Mouse (Mus musculus): ENCODE measurements around the gene Malsu1. TPM values are rescaled to one million over a fixed set of nuclear protein-coding genes. Genes with fewer than 3 reads are reported as not detected.

Malsu1 gene
- polyA plus RNA-seq, 1 experiment from 2014 or later = 64.8 TPM

- Histone ChIP-seq H3K27me3 (ENCODE audit: control insufficient read depth, insufficient read depth, low read length) (no peaks in the 10 kb centered on the region; the same call in 1 of the 2 replicates), H3K9ac (ENCODE audit: low read length) (no peak overlapping the region), H3K9me3 (replicated peaks; ENCODE audit: control insufficient read depth, low read length) (no peaks in the 10 kb centered on the region), H3K4me3 (ENCODE audit: low read length) (no peak overlapping the region), H3K4me2 (ENCODE audit: low read depth, low read length) (peak overlapping the region; percentile 57; the same call in 1 of the 2 replicates), H3K36me3 (ENCODE audit: control insufficient read depth, insufficient read depth) (no peaks in the 10 kb centered on the region), H3K27ac (ENCODE audit: low read length) (no peak overlapping the region), H3K4me1 (ENCODE audit: control insufficient read depth, insufficient read depth, low read length) (peaks cover 9% of the 10 kb centered on the region; the same call in 1 of the 2 replicates)
- WGBS = 53% methylated on average over 12 of the region's 12 CpGs
- ATAC-seq (replicated peaks; ENCODE audit: extremely low read depth, insufficient read depth, low FRiP score) = no peak
These were observed 36.3 kb upstream of the Malsu1 start for GRCm38 (mm10) chr6:49037268-49037662.

DNA sequence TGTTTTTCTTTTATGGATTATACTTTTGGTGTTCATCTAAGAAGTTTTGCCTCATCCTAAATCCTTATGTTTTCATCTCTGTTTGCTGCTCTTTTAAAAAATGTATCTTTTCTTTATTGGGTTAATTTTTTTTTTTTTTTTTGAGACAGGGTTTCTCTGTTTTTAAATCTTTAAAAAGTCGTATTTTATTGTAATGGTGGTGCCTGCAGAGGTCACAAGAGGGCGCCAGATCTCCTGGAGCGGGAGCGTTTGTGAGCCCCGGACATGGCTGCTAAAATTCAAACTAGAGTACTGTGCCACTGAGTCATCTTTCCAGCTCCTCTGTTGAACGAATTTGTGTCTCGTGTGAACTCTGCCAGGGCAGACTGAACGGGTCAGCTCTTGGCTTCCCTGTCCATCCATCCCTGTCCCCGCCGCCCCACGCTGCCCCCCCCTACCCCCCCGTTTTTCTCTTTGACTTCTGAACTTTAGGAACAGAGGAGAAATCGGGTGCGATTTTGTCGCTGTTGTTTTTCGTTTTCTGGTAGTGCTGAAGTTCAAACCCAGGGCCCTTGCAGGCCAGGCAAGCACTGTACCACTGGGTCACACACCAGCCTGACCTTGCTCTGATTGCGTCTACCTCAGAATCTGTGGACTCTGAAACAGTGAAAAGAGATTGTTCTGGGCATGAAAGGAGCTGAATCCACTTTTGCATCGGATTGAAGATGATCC, 34.0 kb upstream of the Malsu1 start:
- Histone ChIP-seq H3K27me3 (ENCODE audit: control insufficient read depth, insufficient read depth, low read length) (no peaks in the 10 kb centered on the region; the same call in 1 of the 2 replicates), H3K4me2 (ENCODE audit: low read depth, low read length) (peak overlapping the region; percentile 58), H3K9me3 (replicated peaks; ENCODE audit: control insufficient read depth, low read length) (no peaks in the 10 kb centered on the region), H3K27ac (ENCODE audit: low read length) (no peak overlapping the region), H3K4me3 (ENCODE audit: low read length) (peak overlapping the region; percentile 48), H3K9ac (ENCODE audit: low read length) (0 out of 2 replicates have a peak overlapping the region, but pooled peaks have one; percentile 27), H3K4me1 (ENCODE audit: control insufficient read depth, insufficient read depth, low read length) (peaks cover 9% of the 10 kb centered on the region; the same call in 1 of the 2 replicates), H3K36me3 (ENCODE audit: control insufficient read depth, insufficient read depth) (no peaks in the 10 kb centered on the region)
- ATAC-seq (replicated peaks; ENCODE audit: extremely low read depth, insufficient read depth, low FRiP score) = no peak
- WGBS = 15% methylated on average over 18 of the region's 18 CpGs

DNA sequence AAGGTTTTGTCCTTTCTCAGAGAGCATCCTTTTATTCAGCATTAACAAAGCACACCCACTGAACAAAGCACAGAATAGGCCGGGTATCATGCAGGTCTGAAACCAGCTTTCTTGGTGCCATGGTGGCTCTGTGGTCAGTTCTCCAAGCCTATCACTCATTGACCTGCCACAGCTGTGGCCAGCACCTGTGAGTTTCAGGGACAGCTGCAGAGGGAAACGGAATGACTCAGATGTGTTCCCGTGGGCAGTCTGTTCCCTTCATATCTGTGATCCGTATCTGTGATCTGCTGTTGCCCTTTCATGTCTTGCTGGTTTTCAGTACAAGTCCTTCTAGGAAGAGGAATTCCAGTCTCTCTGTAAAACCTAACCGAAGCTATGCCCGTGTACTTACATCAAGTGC, 27.1 kb upstream of the Malsu1 start:
- Histone ChIP-seq H3K4me2 (ENCODE audit: low read depth, low read length) (no peak overlapping the region), H3K36me3 (ENCODE audit: control insufficient read depth, insufficient read depth) (no peaks in the 10 kb centered on the region), H3K9me3 (replicated peaks; ENCODE audit: control insufficient read depth, low read length) (no peaks in the 10 kb centered on the region), H3K27ac (ENCODE audit: low read length) (no peak overlapping the region), H3K27me3 (ENCODE audit: control insufficient read depth, insufficient read depth, low read length) (no peaks in the 10 kb centered on the region), H3K4me3 (ENCODE audit: low read length) (no peak overlapping the region), H3K9ac (ENCODE audit: low read length) (no peak overlapping the region), H3K4me1 (ENCODE audit: control insufficient read depth, insufficient read depth, low read length) (no peaks in the 10 kb centered on the region)
- no peak for ATAC-seq (replicated peaks; ENCODE audit: extremely low read depth, insufficient read depth, low FRiP score)
- 67% methylated on average over 6 of the region's 6 CpGs for WGBS

GRCm38 (mm10) chr6:49046976-49047375, 26.6 kb upstream of the Malsu1 start:
- Histone ChIP-seq H3K9me3 (replicated peaks; ENCODE audit: control insufficient read depth, low read length) (no peaks in the 10 kb centered on the region), H3K36me3 (ENCODE audit: control insufficient read depth, insufficient read depth) (no peaks in the 10 kb centered on the region), H3K4me2 (ENCODE audit: low read depth, low read length) (no peak overlapping the region), H3K27ac (ENCODE audit: low read length) (no peak overlapping the region), H3K27me3 (ENCODE audit: control insufficient read depth, insufficient read depth, low read length) (no peaks in the 10 kb centered on the region), H3K4me1 (ENCODE audit: control insufficient read depth, insufficient read depth, low read length) (no peaks in the 10 kb centered on the region), H3K9ac (ENCODE audit: low read length) (no peak overlapping the region), H3K4me3 (ENCODE audit: low read length) (no peak overlapping the region)
- ATAC-seq (replicated peaks; ENCODE audit: extremely low read depth, insufficient read depth, low FRiP score) = no peak
- 76% methylated on average over 8 of the region's 8 CpGs for WGBS

DNA sequence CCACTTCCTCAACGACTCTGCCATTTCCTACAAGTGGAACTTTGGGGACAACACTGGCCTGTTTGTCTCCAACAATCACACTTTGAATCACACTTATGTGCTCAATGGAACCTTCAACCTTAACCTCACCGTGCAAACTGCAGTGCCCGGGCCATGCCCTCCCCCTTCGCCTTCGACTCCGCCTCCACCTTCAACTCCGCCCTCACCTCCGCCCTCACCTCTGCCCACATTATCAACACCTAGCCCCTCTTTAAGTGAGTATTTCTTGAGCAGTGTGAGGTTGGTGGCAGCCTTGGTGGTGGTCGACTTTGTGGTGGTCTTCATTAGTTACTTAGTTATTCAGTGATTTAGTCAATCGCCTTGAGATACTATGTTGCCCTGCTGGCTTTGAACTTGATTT, 25.7 kb upstream of the Malsu1 start:
- no peak for ATAC-seq (replicated peaks; ENCODE audit: extremely low read depth, insufficient read depth, low FRiP score)
- H3K27me3 ChIP-seq (ENCODE audit: control insufficient read depth, insufficient read depth, low read length) = no peaks in the 10 kb centered on the region
- no peak overlapping the region for H3K4me3 ChIP-seq (ENCODE audit: low read length)
- no peak overlapping the region for H3K9ac ChIP-seq (ENCODE audit: low read length)
- no peak overlapping the region for H3K27ac ChIP-seq (ENCODE audit: low read length)
- no peak overlapping the region for H3K4me2 ChIP-seq (ENCODE audit: low read depth, low read length)
- WGBS = 61% methylated on average over 10 of the region's 10 CpGs
- H3K4me1 ChIP-seq (ENCODE audit: control insufficient read depth, insufficient read depth, low read length) = no peaks in the 10 kb centered on the region
- H3K9me3 ChIP-seq (replicated peaks; ENCODE audit: control insufficient read depth, low read length) = no peaks in the 10 kb centered on the region
- H3K36me3 ChIP-seq (ENCODE audit: control insufficient read depth, insufficient read depth) = no peaks in the 10 kb centered on the region

DNA sequence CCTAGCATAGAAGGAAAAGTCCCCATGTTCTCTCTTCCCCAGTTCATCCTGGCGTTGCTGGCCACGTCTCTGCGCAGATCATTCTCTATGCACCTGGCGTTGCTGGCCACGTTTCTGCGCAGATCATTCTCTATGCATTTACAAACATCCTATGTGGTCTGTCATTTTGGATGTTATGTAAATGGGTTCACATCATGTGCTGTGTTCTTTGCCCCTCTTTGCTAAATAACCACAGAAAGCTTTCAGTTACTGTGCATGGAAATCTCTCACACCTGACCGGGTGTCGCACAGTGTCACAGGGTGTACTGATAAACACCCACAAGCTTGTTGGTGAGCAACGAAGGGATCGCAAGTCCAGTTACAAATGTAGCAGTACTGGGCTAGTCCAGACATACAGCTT, 25.2 kb upstream of the Malsu1 start:
- 82% methylated on average over 10 of the region's 10 CpGs for WGBS
- H3K27ac ChIP-seq (ENCODE audit: low read length) = no peak overlapping the region
- no peak for ATAC-seq (replicated peaks; ENCODE audit: extremely low read depth, insufficient read depth, low FRiP score)

DNA sequence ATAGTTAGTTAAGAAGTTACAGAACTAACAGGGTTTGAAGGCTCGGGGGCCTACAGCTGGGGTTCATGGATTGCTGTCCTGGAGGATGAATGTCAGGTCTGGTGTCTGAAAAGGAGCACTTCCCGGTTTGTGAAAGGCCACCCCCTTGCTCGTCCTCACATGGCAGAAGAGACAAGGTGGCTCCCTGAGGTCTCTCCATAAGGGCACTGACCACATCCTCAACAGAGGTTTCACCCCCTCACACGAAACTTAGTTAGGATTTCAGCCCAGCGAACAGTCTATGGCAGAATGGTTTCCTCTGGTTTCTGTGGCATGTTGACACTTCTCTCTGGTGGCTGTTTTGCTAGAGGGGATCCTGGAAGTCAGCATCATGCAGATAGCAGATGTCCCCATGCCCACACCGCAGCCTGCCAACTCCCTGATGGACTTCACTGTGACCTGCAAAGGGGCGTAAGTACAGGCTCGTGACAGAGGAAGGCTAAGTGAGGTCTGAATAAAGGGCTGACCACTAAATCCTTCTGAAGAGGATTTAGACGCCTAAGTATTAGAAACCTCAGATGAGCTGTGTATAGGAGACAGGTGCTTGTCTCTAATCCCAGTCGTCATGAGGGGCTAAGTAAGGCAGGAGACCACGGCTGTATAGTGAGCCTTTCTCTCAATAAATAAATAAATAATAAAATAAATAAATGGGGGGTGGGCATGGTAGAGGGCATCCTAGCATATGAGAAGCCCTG, 22.8 kb upstream of the Malsu1 start:
- Histone ChIP-seq H3K36me3 (ENCODE audit: control insufficient read depth, insufficient read depth) (no peaks in the 10 kb centered on the region), H3K4me2 (ENCODE audit: low read depth, low read length) (no peak overlapping the region), H3K4me1 (ENCODE audit: control insufficient read depth, insufficient read depth, low read length) (no peaks in the 10 kb centered on the region), H3K9me3 (replicated peaks; ENCODE audit: control insufficient read depth, low read length) (no peaks in the 10 kb centered on the region), H3K27me3 (ENCODE audit: control insufficient read depth, insufficient read depth, low read length) (no peaks in the 10 kb centered on the region), H3K4me3 (ENCODE audit: low read length) (no peak overlapping the region), H3K27ac (ENCODE audit: low read length) (no peak overlapping the region), H3K9ac (ENCODE audit: low read length) (no peak overlapping the region)
- 70% methylated on average over 11 of the region's 11 CpGs for WGBS
- no peak for ATAC-seq (replicated peaks; ENCODE audit: extremely low read depth, insufficient read depth, low FRiP score)

More for the DNA sequence above, 25.2 kb upstream of the Malsu1 start:
- no peaks in the 10 kb centered on the region for H3K9me3 ChIP-seq (replicated peaks; ENCODE audit: control insufficient read depth, low read length)
- no peaks in the 10 kb centered on the region for H3K4me1 ChIP-seq (ENCODE audit: control insufficient read depth, insufficient read depth, low read length)
- no peak overlapping the region for H3K9ac ChIP-seq (ENCODE audit: low read length)
- H3K36me3 ChIP-seq (ENCODE audit: control insufficient read depth, insufficient read depth) = no peaks in the 10 kb centered on the region
- no peak overlapping the region for H3K4me3 ChIP-seq (ENCODE audit: low read length)
- no peaks in the 10 kb centered on the region for H3K27me3 ChIP-seq (ENCODE audit: control insufficient read depth, insufficient read depth, low read length)
- H3K4me2 ChIP-seq (ENCODE audit: low read depth, low read length) = no peak overlapping the region

- ATAC-seq (replicated peaks; ENCODE audit: extremely low read depth, insufficient read depth, low FRiP score) = no peak
- Histone ChIP-seq H3K36me3 (ENCODE audit: control insufficient read depth, insufficient read depth) (no peaks in the 10 kb centered on the region), H3K27me3 (ENCODE audit: control insufficient read depth, insufficient read depth, low read length) (no peaks in the 10 kb centered on the region), H3K9me3 (replicated peaks; ENCODE audit: control insufficient read depth, low read length) (no peaks in the 10 kb centered on the region), H3K4me3 (ENCODE audit: low read length) (no peak overlapping the region), H3K9ac (ENCODE audit: low read length) (no peak overlapping the region), H3K4me2 (ENCODE audit: low read depth, low read length) (no peak overlapping the region), H3K27ac (ENCODE audit: low read length) (no peak overlapping the region), H3K4me1 (ENCODE audit: control insufficient read depth, insufficient read depth, low read length) (no peaks in the 10 kb centered on the region)
- 46% methylated on average over 5 of the region's 5 CpGs for WGBS
These were observed 21.4 kb upstream of the Malsu1 start for GRCm38 (mm10) chr6:49052191-49052590.

GRCm38 (mm10) chr6:49055256-49055733, 18.3 kb upstream of the Malsu1 start:
- Histone ChIP-seq H3K4me2 (ENCODE audit: low read depth, low read length) (no peak overlapping the region), H3K4me3 (ENCODE audit: low read length) (no peak overlapping the region), H3K27ac (ENCODE audit: low read length) (no peak overlapping the region), H3K27me3 (ENCODE audit: control insufficient read depth, insufficient read depth, low read length) (no peaks in the 10 kb centered on the region), H3K9me3 (replicated peaks; ENCODE audit: control insufficient read depth, low read length) (no peaks in the 10 kb centered on the region), H3K36me3 (ENCODE audit: control insufficient read depth, insufficient read depth) (no peaks in the 10 kb centered on the region), H3K9ac (ENCODE audit: low read length) (no peak overlapping the region), H3K4me1 (ENCODE audit: control insufficient read depth, insufficient read depth, low read length) (no peaks in the 10 kb centered on the region)
- no peak for ATAC-seq (replicated peaks; ENCODE audit: extremely low read depth, insufficient read depth, low FRiP score)
- 38% methylated on average over 7 of the region's 7 CpGs for WGBS

Measured in heart, embryonic 16.5 days (tissue).